Mouse (Mus musculus): ENCODE measurements around the gene Gtf3c5. TPM values are rescaled to one million over a fixed set of nuclear protein-coding genes. Genes with fewer than 3 reads are reported as not detected.

Gene Gtf3c5
- polyA plus RNA-seq, 1 experiment from 2014 or later: 24.9 TPM

DNA sequence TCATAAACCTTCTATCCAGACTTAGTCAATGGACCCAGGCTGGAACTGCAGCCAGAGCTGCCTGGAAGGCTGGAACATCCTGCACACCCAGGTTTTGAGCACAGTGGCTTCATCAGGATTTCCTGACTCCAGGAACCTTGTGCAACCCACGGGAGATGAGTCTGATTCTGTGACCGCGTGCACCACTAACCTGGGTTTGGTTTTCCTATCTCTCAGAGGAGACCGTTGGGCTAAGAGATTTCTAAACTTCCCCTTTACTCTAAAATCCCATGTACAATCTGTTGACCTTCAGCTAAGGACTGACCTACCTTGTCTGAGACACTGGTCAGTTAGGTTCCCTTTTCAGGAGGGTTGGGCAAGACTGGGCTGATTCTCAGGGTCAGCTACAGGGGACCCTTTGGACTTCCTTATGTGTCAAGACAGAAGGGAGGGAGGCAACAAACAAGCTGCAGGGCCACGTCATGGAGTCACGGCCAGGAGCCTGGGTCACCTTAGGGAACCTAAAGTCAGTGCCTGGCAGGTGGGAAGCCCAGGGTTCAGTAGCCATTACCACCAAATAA is 35.3 kb upstream of the Gtf3c5 start:
- peak overlapping the region; percentile 97 for H3K27ac ChIP-seq
- 20% methylated on average over 6 of the region's 6 CpGs for WGBS (ENCODE audit: insufficient replicate concordance)
- H3K4me2 ChIP-seq: peak overlapping the region; percentile 82
- peaks cover 81% of the 10 kb centered on the region for H3K4me1 ChIP-seq
- peak overlapping the region; percentile 88 for H3K9ac ChIP-seq
- no peak for ATAC-seq
- H3K27me3 ChIP-seq (replicated peaks): no peaks in the 10 kb centered on the region
- no peaks in the 10 kb centered on the region for H3K9me3 ChIP-seq (replicated peaks)
- peak overlapping the region; percentile 78 for H3K4me3 ChIP-seq
- peaks cover 49% of the 10 kb centered on the region for H3K36me3 ChIP-seq

DNA sequence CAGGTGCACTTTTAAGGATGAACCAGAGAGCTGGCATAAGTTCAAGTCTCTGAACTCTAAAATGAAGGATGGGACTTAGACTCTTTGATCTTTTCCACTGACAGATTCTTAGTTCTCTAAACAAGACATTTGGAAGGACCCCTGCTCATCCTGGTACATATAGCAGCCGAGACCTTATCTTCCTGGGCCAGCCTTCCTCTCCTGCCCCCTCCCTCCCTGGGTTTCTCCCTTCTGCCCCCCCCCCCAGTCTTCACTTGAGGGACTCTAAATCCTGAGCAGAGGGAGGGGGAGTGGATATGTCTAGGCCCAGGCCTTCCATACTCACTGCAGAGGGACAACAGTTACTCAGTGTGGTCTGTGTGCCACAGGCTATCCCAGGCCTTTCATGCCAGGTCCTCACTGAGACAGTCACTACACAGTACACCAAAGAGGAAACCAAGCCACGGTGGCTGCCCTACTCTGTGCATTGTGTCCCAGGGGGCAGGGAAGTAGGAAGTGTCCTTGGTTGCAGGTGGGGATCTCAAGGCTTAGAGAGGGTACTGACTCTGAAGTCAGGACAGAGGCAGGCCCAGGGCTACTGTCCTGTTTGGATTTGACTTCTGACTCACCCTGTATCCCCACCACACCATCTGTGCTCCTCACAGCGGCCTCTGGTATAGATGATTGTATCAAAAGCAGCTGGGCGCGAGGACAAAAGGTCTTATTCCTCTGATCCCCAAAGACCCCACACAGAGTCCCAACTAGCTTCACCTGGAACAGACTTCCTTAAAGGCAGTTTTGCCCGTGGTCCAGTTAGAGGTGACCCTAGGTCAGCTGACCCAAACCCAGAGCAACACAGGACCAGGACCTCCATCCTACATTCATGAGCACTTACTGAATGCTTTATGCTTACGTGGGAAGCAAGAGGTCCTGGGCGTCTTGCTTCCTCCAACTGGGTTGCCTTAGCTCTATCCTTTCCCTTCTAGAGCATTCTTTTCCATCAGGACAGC is 34.2 kb upstream of the Gtf3c5 start:
- peak overlapping the region; percentile 78 for H3K4me3 ChIP-seq
- peak overlapping the region; percentile 97 for H3K27ac ChIP-seq
- peaks cover 83% of the 10 kb centered on the region for H3K4me1 ChIP-seq
- H3K36me3 ChIP-seq: peaks cover 60% of the 10 kb centered on the region
- no peaks in the 10 kb centered on the region for H3K27me3 ChIP-seq (replicated peaks)
- ATAC-seq: peak; percentile 50
- peak overlapping the region; percentile 88 for H3K9ac ChIP-seq
- H3K9me3 ChIP-seq (replicated peaks): no peaks in the 10 kb centered on the region
- 36% methylated on average over 8 of the region's 8 CpGs for WGBS (ENCODE audit: insufficient replicate concordance)
- H3K4me2 ChIP-seq: peak overlapping the region; percentile 82

DNA sequence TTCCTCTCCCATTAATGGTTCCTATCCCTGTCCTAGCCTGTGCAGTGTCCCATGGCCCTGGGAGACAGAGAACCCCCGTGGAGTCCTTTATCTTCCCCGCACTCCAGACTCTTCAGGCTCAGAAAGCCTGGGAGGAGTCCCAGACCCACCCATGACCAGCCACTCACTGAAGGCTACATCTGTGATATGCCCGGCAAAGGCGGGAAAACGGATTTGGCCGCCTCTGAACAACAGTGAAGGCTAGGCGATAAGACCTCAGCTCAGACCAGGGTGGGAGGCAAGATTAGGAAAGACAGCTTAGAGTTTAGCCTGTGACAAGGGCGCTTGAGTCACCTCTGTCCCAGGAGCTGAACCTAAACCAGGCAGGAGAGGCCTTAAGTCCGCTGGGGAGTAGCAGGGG is 33.3 kb upstream of the Gtf3c5 start:
- Histone ChIP-seq H3K9me3 (replicated peaks) (no peaks in the 10 kb centered on the region), H3K9ac (peak overlapping the region; percentile 88), H3K27ac (peak overlapping the region; percentile 97), H3K36me3 (peaks cover 69% of the 10 kb centered on the region), H3K4me2 (peak overlapping the region; percentile 82), H3K4me1 (peaks cover 83% of the 10 kb centered on the region), H3K27me3 (replicated peaks) (no peaks in the 10 kb centered on the region), H3K4me3 (peak overlapping the region; percentile 78)
- peak; percentile 87 for ATAC-seq
- WGBS (ENCODE audit: insufficient replicate concordance): 20% methylated on average over 9 of the region's 9 CpGs

DNA sequence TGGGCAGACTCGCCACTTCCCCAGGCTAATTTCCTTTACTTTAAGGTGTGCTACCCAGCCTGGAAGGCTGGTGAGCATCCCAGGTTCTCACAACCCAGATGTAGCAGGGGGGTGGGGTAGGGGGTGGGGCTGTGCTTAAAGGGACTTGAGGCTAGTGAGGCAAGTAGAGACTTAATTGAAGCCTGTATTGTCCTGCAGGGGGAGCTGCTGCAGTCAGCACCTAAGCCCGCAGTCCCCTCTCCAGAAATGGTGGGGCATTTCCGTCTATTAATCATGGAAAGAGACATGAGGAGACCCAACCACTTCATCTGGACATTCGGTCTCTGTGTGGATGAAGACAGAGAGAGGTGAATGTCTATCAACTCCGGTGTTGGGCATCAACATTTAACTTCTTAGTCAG is 32.8 kb upstream of the Gtf3c5 start:
- ATAC-seq: peak; percentile 28
- 25% methylated on average over 5 of the region's 5 CpGs for WGBS (ENCODE audit: insufficient replicate concordance)
- Histone ChIP-seq H3K4me3 (peak overlapping the region; percentile 78), H3K4me1 (peaks cover 84% of the 10 kb centered on the region), H3K4me2 (peak overlapping the region; percentile 82), H3K36me3 (peaks cover 74% of the 10 kb centered on the region), H3K9ac (peak overlapping the region; percentile 88), H3K27me3 (replicated peaks) (no peaks in the 10 kb centered on the region), H3K9me3 (replicated peaks) (no peaks in the 10 kb centered on the region), H3K27ac (peak overlapping the region; percentile 97)

DNA sequence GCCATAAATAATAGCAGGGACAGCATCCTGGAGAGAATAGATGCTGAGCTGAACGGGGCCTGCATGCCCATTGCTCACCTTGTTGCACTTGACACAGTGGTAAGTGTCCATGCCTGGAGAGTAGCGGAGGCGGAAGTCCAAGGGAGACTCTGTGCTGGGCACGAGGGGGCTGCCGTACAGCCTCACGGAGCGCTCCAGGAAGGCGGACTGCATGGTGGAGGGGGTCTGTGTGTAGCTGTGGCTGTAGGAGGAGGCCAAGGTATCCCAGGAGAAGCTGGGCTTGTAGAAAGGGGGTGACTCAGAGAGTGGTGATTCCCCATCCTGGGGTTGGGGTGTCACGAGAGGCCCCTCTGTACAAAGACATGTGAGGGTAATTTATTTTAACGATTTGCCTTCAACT is 30.0 kb upstream of the Gtf3c5 start:
- H3K36me3 ChIP-seq: peaks cover 90% of the 10 kb centered on the region
- H3K27me3 ChIP-seq (replicated peaks): no peaks in the 10 kb centered on the region
- peak overlapping the region; percentile 97 for H3K27ac ChIP-seq
- H3K9ac ChIP-seq: no peak overlapping the region
- no peak overlapping the region for H3K4me2 ChIP-seq
- H3K4me1 ChIP-seq: peaks cover 99% of the 10 kb centered on the region
- 90% methylated on average over 10 of the region's 10 CpGs for WGBS (ENCODE audit: insufficient replicate concordance)
- no peak for ATAC-seq
- no peaks in the 10 kb centered on the region for H3K9me3 ChIP-seq (replicated peaks)
- H3K4me3 ChIP-seq: no peak overlapping the region

DNA sequence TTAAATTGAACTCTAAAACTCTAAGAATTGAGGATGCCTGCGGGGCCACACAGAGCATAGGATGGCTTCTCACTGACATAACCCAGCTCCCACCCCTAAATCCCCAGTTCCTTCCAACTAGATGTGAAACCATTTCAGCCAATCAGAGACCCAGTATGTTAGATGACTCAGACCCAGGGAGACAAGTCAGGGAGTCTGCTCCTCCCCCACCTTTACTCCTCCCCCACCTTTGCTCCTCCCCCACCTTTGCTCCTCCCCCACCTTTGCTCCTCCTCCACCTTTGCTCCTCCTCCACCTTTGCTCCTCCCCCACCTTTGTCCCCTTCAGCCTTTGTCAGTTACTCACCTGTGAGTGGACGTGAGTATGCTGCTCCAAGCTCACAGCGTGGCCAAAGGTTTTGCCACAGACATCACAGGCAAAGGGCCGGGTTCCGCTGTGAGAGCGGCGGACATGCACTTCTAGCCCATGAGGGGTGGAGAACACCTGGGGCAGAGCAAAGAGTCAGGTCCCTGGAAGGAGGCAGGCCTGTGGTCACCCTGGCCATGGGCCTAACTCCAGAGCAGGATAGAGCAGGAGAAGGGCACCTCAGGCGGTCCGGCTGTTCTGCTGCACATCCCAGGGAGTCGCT is 29.0 kb upstream of the Gtf3c5 start:
- Histone ChIP-seq H3K36me3 (peaks cover 89% of the 10 kb centered on the region), H3K9ac (no peak overlapping the region), H3K4me3 (no peak overlapping the region), H3K27me3 (replicated peaks) (no peaks in the 10 kb centered on the region), H3K4me1 (peaks cover 99% of the 10 kb centered on the region), H3K4me2 (no peak overlapping the region), H3K27ac (peak overlapping the region; percentile 90), H3K9me3 (replicated peaks) (no peaks in the 10 kb centered on the region)
- WGBS (ENCODE audit: insufficient replicate concordance): 92% methylated on average over 10 of the region's 10 CpGs
- no peak for ATAC-seq

DNA sequence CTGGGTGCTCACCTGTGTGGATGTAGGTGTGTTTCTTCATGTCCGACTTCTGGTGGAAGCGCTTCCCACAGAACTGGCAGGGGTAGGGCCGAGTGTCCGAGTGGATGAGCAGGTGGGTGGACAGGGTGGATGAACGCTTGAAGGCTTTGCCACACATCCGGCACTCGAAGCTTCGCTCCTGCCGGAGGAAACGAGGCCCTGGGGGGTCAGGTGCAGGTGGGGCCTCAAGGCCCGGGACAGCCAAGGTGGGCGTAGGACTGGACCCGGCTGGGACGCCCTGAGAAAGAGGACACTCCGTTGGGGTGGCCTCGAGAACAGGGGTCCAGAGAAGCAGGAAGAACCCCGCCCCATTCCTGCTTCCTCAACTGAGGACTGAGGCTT is 27.8 kb upstream of the Gtf3c5 start:
- Histone ChIP-seq H3K4me2 (no peak overlapping the region; the same call in 1 of the 2 replicates), H3K27ac (peak overlapping the region; percentile 90), H3K9ac (peak overlapping the region; percentile 6; the same call in 1 of the 2 replicates), H3K4me1 (peaks cover 99% of the 10 kb centered on the region), H3K27me3 (replicated peaks) (no peaks in the 10 kb centered on the region), H3K4me3 (no peak overlapping the region), H3K36me3 (peaks cover 89% of the 10 kb centered on the region), H3K9me3 (replicated peaks) (no peaks in the 10 kb centered on the region)
- 84% methylated on average over 17 of the region's 17 CpGs for WGBS (ENCODE audit: insufficient replicate concordance)
- no peak for ATAC-seq

DNA sequence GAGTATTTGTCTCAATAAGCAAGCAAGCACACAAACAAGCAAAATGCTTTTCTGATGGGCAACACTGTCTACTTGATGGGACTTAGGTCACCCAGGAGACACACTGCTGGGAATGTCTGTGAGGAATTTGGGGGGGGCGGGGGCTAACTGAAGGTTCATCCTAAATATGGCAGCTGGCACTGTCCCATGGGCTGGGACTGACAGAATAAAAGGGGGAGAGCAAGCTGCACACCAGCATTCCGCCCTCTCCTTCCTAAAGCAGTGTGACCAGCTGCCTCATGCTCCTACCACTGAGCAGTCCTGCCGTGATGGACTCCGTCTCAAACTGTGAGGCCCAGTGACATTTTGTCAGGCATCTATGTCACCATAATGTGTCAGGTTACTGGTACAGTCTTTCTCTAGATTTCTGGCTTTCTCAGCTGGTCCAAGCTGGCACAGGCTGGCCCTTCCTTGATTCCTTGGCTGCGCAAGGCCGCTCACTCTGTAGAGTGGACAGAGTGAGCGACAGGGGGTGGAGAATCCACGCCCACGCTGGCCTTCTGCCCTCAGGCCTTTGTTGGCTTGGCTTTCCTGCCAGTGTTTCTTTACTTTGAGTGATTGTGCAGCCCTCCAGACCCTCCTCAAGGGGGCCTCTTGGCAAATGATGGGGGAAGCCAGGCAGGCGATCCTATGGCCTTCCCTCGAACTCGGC is 27.3 kb upstream of the Gtf3c5 start:
- Histone ChIP-seq H3K36me3 (peaks cover 84% of the 10 kb centered on the region), H3K4me2 (no peak overlapping the region; the same call in 1 of the 2 replicates), H3K9ac (no peak overlapping the region; the same call in none of the 2 replicates), H3K4me1 (peaks cover 99% of the 10 kb centered on the region), H3K27me3 (replicated peaks) (no peaks in the 10 kb centered on the region), H3K27ac (peak overlapping the region; percentile 90), H3K9me3 (replicated peaks) (no peaks in the 10 kb centered on the region), H3K4me3 (no peak overlapping the region)
- ATAC-seq: no peak
- WGBS (ENCODE audit: insufficient replicate concordance): 85% methylated on average over 12 of the region's 12 CpGs

DNA sequence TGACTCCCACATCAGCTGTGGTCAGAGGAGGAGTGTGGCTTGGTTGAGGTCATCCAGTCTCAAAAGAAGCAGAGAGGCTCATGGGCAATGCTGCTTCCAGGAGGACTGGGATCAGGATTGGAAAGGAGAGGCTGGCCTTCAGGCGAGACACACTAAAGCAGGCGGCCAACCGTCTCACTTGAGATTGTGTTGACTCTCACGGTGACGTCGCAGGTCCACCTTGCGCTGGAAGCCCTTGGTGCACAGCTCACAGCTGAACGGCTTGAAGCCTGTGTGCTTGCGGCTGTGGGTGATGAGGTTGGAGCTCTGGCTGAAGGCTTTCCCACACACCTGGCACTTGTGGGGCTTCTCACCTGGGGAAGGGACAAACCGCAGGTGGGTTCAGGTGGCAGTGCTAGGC is 26.3 kb upstream of the Gtf3c5 start:
- Histone ChIP-seq H3K27ac (peak overlapping the region; percentile 90), H3K4me3 (no peak overlapping the region), H3K4me2 (no peak overlapping the region), H3K9me3 (replicated peaks) (no peaks in the 10 kb centered on the region), H3K36me3 (peaks cover 74% of the 10 kb centered on the region), H3K9ac (peak overlapping the region; percentile 31; the same call in 1 of the 2 replicates), H3K27me3 (replicated peaks) (no peaks in the 10 kb centered on the region), H3K4me1 (peaks cover 93% of the 10 kb centered on the region)
- ATAC-seq: no peak
- WGBS (ENCODE audit: insufficient replicate concordance): 83% methylated on average over 10 of the region's 10 CpGs

DNA sequence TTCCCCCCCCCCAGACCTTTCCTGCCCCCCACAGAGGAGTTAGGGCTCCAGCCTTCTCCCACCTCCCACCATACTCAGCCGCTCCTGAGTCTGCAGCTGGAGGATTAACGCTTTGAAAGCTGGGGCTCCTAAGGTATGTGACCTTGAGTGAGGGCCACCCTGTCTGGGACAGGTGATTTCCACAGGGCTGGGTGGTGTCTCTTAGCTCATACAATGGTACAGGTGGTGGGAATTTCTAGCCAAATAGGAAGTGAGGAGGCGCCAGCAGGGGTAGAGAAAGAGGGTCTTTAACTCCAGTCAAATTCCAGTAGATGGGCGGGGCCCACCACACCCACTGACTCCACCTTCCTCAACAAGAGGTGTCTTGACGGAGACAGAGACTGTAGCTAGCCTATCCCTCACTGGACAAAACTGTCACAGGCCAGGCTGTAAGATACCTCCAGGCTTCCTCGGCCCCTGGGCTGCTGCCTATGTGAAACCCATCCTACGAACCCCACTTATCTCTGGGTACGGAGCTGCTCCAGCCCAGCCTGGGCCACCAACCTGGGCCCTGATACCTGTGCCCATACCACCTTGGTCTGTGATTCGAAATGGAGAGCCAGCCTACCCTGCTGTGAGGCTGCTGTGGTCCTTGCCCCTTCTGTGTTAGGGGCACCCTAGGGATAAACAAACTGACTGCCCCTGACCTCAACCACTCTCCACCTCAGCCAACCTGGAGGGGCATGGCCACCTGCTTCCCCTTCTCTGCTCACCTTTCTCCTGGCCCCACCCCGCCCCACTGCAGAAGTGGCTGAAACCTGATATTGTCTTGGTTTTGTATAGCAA is 24.0 kb upstream of the Gtf3c5 start:
- H3K27me3 ChIP-seq (replicated peaks): no peaks in the 10 kb centered on the region
- peak overlapping the region; percentile 90 for H3K27ac ChIP-seq
- H3K4me2 ChIP-seq: peak overlapping the region; percentile 16
- peak overlapping the region; percentile 59 for H3K9ac ChIP-seq
- H3K9me3 ChIP-seq (replicated peaks): no peaks in the 10 kb centered on the region
- H3K4me3 ChIP-seq: no peak overlapping the region
- 38% methylated on average over 10 of the region's 10 CpGs for WGBS (ENCODE audit: insufficient replicate concordance)
- ATAC-seq: peak; percentile 73
- H3K36me3 ChIP-seq: peaks cover 51% of the 10 kb centered on the region
- peaks cover 93% of the 10 kb centered on the region for H3K4me1 ChIP-seq

Data from liver, embryonic 12.5 days (tissue).